9 mouse cellular contexts compared by ENCODE assay signal in genomic region chrX:103533831-103534230, GRCm38 (mm10).
DNase-seq lines count a peak whose midpoint lies in the region; ATAC-seq and TF ChIP-seq lines count a peak whose summit lies in the region.
"Had no signal": no experiment of that assay in that cellular context is flagged by ENCODE, and none has a peak within 500 bp of the region (broad histone marks: within the 10 kb centered on the region; RNA-seq: fewer than 3 reads in every experiment).

No protein-coding gene starts in this region.

- ATAC-seq in forebrain, embryonic 16.5 days: no peak
- no peak for ATAC-seq in midbrain, embryonic 11.5 days (ENCODE audit: low FRiP score)
- ATAC-seq in liver, embryonic 11.5 days (replicated peaks; ENCODE audit: low FRiP score): no peak
- ATAC-seq in inflammation-experienced regulatory T-cells, adult 6 months: no peak
- ATAC-seq: Patski had no signal

- H3K27ac ChIP-seq in left cerebral cortex, adult 2 months: peak overlapping the region; percentile 87
- peak overlapping the region; percentile 83 for H3K27ac ChIP-seq in forebrain, embryonic 16.5 days (ENCODE audit: low read length)
- H3K27ac ChIP-seq in midbrain, embryonic 11.5 days (ENCODE audit: low read depth, low read length): peak overlapping the region; percentile 96
- no peak overlapping the region for H3K27ac ChIP-seq in liver, embryonic 11.5 days (ENCODE audit: low read depth, low read length)

- H3K27me3 ChIP-seq in forebrain, embryonic 16.5 days (replicated peaks; ENCODE audit: control insufficient read depth, insufficient read depth, low read length): no peaks in the 10 kb centered on the region
- no peaks in the 10 kb centered on the region for H3K27me3 ChIP-seq in midbrain, embryonic 11.5 days (ENCODE audit: control insufficient read depth, insufficient read depth, low read length)
- H3K27me3 ChIP-seq in liver, embryonic 11.5 days (replicated peaks; ENCODE audit: control insufficient read depth, insufficient read depth, low read length): no peaks in the 10 kb centered on the region
- H3K27me3 ChIP-seq: Patski had no signal

- DNase-seq in left cerebral cortex, adult 2 months (ENCODE audit: extremely low spot score in 1 of 2, low spot score in 2 of 2): no peak
- DNase-seq in left cerebral cortex, adult 18-20 months (ENCODE audit: low spot score in 2 of 2): no peak
- DNase-seq in midbrain, embryonic 11.5 days (ENCODE audit: low spot score, missing footprints): no peak
- DNase-seq in retina, postnatal 1 day: peak; percentile 72
- DNase-seq in liver, embryonic 11.5 days (ENCODE audit: low spot score): no peak
- no peak for DNase-seq in lung, postnatal 10 days

- H3K9ac ChIP-seq in forebrain, embryonic 16.5 days (replicated peaks; ENCODE audit: low read depth, low read length): no peak overlapping the region; the same call in 1 of the 2 replicates
- H3K9ac ChIP-seq in midbrain, embryonic 11.5 days (ENCODE audit: low read length): peak overlapping the region; percentile 63
- H3K9ac ChIP-seq in liver, embryonic 11.5 days (ENCODE audit: low read depth, low read length): no peak overlapping the region

- intact Hi-C loops in left cerebral cortex, adult 2 months (cut with DNase I): no loop called here

- no peaks in the 10 kb centered on the region for H3K36me3 ChIP-seq in forebrain, embryonic 16.5 days (ENCODE audit: control insufficient read depth, insufficient read depth)
- H3K36me3 ChIP-seq in midbrain, embryonic 11.5 days (ENCODE audit: control insufficient read depth, insufficient read depth, low read length): no peaks in the 10 kb centered on the region
- no peaks in the 10 kb centered on the region for H3K36me3 ChIP-seq in liver, embryonic 11.5 days (ENCODE audit: control insufficient read depth, insufficient read depth, low read length)

- H3K4me2 ChIP-seq in forebrain, embryonic 16.5 days (ENCODE audit: low read length): no peak overlapping the region
- peak overlapping the region; percentile 30; the same call in 1 of the 2 replicates for H3K4me2 ChIP-seq in midbrain, embryonic 11.5 days
- H3K4me2 ChIP-seq in liver, embryonic 11.5 days: no peak overlapping the region

- no peak overlapping the region for H3K4me3 ChIP-seq in left cerebral cortex, adult 2 months
- H3K4me3 ChIP-seq in forebrain, embryonic 16.5 days (replicated peaks; ENCODE audit: low read length): no peak overlapping the region
- H3K4me3 ChIP-seq in midbrain, embryonic 11.5 days (ENCODE audit: low read depth, low read length): no peak overlapping the region
- no peak overlapping the region for H3K4me3 ChIP-seq in liver, embryonic 11.5 days (ENCODE audit: low read depth, low read length)

- no peak for TF ChIP-seq CTCF in left cerebral cortex, adult 2 months (IDR thresholded peaks at IDR 0.05)

- no peaks in the 10 kb centered on the region for H3K9me3 ChIP-seq in forebrain, embryonic 16.5 days (ENCODE audit: control insufficient read depth, low read length)
- no peaks in the 10 kb centered on the region for H3K9me3 ChIP-seq in midbrain, embryonic 11.5 days (ENCODE audit: control insufficient read depth, low read length)
- no peaks in the 10 kb centered on the region for H3K9me3 ChIP-seq in liver, embryonic 11.5 days (ENCODE audit: control insufficient read depth, low read length)

- 8% methylated on average over 1 of the region's 1 CpGs for WGBS in forebrain, embryonic 16.5 days
- WGBS in midbrain, embryonic 11.5 days: 13% methylated on average over 1 of the region's 1 CpGs
- WGBS in liver, embryonic 11.5 days: 47% methylated on average over 1 of the region's 1 CpGs

- H3K4me1 ChIP-seq in forebrain, embryonic 16.5 days (replicated peaks; ENCODE audit: control insufficient read depth, insufficient read depth, low read length): peaks cover 20% of the 10 kb centered on the region
- peaks cover 9% of the 10 kb centered on the region for H3K4me1 ChIP-seq in midbrain, embryonic 11.5 days (ENCODE audit: control insufficient read depth, insufficient read depth, low read length)
- H3K4me1 ChIP-seq in liver, embryonic 11.5 days (replicated peaks; ENCODE audit: control insufficient read depth, insufficient read depth, low read length): 0 out of 2 replicates have a peak, but pooled peaks cover 3% of the 10 kb centered on the region
